Mouse (Mus musculus) left cerebral cortex, postnatal 25 days (tissue): Measurements from ENCODE around the gene Dnm3. TPM values are rescaled to one million over a fixed set of nuclear protein-coding genes. Genes with fewer than 3 reads are reported as not detected.
A peak's percentile ranks its signal among the peaks of the same experiment; 100 is the strongest.
"Not testable (repeated sequence)": the region's sequence is repeated elsewhere in the genome, so short reads cannot be mapped to it uniquely, and the experiment has no call there.

Experiments used
- DNase-seq, 2 experiments: peaks; one replicate each; pipeline ENCODE4 v3.0.0; 2022; ENCODE audit warnings: low spot score in 2 of 2, mixed read lengths in 1 of 2
- intact Hi-C: fragments of 180-260 bp; cut with DNase I; formaldehyde crosslinking; loops from one replicate; pipeline ENCODE4 v1.15.1; 2025
- total RNA-seq, 2 experiments: library from RNA; stranded (reverse); gene quantifications; 2 replicates each; pipeline ENCODE4 v1.2.3; 2021

Dnm3 gene
- total RNA-seq, 2 experiments from 2014 or later = 87.6 to 94.1 TPM

DNA sequence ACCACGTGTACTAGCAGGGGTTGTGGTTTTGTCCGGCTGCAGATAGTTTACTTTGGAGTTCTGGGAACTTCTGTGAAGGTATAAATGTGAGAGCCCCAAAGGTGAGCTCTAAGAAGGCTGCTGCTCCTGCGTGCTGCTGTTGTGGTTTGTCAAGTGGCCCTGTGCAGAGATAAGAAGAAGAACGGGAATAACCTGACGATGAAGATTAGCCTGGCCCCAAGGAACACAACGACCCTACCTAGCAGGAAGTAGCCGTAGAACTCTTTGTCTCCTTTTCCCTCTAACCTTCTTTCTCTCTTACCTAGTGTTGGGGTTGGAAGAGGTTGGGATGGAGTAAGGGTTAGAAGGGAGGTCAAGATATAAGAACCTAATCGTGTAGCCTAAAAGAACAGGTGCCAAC, 33.0 kb downstream of the Dnm3 start:
- DNase-seq = no peak
- intact Hi-C loops = no loop called here

DNA sequence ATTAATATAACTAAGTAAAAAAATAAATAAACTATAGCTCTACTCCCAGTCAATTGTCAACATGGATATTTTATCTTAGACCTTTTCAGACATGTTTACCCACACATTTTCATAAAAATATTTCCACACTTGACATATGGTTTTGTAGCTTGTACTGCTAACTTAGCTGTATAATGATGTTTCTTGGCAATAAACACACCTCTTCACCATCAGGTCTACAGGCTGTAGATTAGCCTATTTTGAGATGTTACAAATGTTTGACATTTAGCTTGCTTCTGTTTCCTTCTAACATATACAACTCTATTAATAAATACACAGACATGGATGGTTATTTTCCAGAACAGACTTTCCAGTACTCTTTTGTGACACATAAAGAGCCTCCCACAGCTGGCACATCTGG, 38.3 kb downstream of the Dnm3 start:
- intact Hi-C loops = no loop called here
- no peak for DNase-seq

DNA sequence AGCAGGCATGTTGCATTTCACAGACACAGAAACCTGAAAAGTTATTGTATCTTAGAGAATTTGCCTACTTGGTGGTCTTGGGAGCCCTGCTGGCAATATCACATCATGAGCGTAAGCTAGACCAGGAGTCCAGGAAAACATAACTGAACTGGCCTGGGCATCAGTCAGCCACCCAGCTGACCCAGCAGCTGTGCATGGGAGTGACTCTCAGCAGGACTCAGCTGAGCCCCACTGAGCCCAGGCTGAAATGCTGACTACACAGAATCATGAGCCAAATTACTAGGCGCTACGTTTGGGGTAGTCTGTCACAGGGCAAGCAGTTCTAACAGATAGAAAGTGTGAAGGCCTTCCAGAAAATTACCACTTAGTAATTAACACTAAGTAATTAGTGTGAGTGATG, 41.2 kb downstream of the Dnm3 start:
- no peak for DNase-seq

DNA sequence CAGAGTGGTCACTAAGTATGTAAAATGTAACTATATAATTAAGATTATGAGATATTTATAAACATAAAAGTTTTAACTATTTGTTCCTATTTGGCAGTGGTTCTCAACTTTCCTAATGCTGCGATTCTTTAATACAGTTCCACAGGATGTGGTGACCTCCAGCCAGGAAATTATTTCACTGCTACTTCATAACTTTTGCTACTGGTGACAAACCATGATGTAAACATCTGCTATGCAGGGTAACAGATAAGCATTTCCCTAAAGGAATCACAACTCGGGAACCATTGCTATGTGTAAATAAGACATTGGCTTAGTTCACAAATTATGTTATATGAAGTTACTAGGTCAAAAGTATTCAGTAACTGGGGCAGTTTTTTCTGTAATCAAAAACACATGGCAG, 48.9 kb downstream of the Dnm3 start:
- intact Hi-C loops = no loop called here
- no peak for DNase-seq

More for the DNA sequence above, 41.2 kb downstream of the Dnm3 start:
- intact Hi-C loops = no loop called here

DNA sequence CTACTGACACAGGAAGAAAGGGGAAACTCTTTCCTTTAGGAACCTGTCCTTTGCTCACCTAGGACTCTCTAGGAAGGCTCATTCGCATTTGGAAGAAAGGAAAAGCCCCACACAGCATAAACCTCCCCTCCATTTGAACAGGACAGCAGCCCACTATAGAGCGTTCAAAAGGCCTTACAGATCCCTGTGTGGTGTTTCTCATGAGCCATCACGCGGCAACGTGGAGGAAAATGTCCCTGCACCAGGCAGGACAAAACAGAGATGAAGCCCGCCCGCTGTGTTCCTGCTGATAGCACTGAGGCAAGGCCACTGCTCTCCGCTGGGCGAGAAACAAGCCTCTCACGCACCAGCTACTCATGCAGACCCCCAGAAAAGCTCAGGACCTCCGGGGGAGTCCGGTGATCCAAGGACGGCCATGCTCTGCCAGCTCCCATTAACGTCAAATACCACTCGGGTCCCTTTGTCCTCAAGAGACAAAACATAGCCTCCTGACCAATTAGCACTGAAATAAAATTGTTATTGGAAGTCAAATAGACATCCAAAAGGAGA, 51.8 kb downstream of the Dnm3 start:
- intact Hi-C loops = no loop called here
- DNase-seq = no peak

DNA sequence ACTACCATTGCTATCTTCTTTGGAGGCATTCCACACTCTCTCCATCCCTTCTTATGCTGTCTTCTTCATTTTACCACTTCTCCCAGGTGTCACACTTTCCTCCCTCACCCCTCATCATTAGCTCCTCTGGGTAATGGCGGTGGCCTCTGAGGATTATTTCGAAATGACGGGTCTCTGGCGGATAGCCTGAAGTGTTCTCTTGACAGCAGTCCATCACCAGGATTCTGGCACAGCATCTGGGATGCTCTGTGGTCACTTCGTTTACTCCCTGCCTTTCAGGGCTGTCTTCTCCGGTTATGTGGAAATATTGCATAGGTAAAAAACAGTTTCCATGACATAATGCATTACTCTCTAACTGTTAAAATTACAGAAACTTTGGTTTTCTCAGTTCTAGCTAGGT, 55.0 kb downstream of the Dnm3 start:
- DNase-seq = no peak
- intact Hi-C loops = no loop called here

DNA sequence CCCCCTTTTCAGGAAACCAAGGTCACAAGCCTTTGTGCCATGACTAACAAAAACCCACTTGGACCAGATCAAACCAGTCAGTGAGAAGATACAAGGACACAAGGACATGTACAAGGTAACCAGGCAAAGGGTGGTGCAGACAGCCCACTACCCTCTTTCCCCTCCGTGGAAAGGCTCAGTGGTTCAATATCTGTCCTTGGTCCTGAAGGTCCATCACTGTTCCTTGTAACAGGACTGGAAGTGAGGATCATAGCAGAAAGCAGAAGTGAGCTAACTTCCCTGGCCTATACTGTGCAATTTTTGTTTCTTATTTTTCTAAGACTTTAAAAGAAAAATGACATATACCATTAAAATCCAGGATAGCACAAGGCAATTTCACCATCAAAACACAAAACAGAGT, 64.0 kb downstream of the Dnm3 start:
- no peak for DNase-seq
- intact Hi-C loops = no loop called here

DNA sequence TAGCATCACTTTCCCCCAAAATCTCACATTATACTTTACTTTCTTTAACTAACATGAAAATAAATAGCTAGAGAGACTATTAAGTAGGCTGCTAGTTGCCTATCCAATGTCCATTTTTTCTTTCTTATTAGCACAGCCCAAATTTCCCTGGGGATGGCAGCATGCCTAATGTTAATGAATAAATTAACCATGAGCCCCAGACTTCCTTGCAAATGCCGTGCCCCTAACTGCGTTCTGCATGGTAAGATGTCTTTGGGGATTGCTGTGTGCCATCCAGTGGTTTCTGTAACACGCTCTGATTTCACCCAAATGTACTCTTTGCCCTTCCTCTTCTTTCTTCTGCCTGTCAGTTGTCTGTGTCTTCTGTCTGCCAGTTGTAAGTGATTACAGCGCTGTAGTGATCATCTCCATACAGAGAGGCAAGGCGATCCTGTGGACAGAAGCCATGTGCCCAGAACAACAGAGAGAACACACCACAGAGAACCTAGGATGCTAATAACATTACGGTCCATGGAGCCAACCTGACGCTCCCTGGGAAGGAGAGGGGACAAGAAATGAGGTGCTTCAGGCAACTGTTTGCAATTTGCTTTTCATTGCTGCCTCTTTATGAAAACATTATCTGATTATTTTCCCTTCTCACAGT, 64.9 kb downstream of the Dnm3 start:
- DNase-seq = no peak
- intact Hi-C loops = no loop called here

DNA sequence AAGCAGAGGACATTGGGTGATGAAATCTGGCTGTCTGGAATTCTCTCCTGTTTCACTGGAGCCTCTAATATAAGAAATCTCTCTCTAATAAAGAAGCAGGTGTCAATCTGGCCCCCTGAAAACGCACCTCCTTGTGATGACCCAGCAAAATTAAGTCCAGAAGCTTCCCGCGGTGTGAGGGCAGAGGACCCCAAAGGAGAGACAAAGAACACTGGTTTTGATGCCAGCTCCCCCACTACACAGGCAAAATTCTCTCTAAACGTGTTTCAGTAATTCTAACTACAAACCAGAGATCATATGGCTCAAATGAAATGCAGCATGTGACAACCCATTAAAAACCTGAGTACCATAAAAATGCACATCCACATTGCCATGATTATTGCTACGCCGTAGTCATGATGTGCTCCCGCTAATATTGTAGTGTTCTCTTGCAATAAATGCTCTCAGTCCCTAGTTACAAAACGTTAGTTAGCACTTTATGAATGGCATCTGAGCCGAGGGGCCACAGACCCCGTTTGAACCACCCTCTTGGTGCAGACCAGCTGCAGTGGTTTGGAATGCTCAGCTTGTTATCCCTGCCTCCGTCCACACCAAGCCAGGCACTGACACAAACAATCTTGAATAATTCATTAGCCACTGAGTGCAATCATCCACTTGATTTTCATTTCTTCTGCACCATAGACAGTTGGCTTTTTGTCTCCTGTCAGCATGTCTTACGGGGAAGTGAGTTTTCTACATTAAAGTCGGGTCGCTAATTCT, 67.4 kb downstream of the Dnm3 start:
- intact Hi-C loops = no loop called here
- DNase-seq = peak in 1 of 2 experiments; percentile 19

DNA sequence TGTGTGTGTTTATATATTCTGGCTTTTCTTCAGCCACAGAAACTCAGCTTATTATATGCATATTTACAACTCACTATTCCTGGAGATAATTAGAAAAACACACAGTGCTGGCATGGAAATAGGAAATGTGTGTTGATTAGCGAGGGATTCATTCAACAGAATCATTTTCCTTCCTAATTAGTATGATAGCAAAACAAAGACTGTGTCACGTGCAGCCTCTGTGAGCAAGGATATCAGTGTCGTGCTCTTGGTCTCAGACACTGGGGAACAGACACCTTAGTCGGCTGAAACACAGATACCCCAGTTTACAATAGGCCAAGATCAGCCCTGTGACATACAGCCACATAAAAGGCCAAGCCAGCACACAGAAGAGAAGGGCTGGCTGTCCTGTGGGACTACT, 83.3 kb downstream of the Dnm3 start:
- no peak for DNase-seq
- intact Hi-C loops = no loop called here

DNA sequence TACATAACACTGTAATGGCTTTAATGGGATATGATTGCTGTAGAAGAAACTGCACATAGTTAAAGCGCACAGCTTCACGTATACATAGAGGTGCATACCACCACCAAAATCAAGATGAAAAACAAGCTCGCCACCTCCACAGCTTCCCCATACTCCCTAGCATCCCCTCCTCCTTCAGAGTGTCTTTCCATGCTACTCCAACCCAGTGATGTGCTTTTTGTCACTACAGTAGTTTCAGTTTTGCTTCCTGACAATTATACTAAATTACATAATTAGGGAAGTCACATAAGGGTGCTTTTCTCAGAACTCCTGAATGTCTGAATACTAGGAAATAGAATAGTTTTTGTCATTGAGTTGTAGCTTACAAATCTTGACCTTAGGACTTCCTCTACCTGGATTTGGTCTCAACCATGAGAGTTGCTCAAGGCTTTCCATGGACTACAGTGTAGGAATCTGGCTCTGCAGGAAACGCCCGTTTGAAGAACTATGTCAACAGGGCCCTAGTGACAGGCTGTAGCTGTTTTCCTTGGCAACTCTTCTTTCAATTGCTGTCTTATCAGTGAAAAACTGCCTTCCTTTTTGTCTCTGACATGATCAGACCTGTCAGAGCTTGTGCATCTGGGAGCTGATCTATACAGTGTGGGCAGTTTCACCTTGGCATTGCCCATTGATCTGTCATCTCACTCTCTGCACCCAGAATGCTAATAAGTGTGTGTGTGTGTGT, 89.2 kb downstream of the Dnm3 start:
- DNase-seq = no peak
- intact Hi-C loops = no loop called here

DNA sequence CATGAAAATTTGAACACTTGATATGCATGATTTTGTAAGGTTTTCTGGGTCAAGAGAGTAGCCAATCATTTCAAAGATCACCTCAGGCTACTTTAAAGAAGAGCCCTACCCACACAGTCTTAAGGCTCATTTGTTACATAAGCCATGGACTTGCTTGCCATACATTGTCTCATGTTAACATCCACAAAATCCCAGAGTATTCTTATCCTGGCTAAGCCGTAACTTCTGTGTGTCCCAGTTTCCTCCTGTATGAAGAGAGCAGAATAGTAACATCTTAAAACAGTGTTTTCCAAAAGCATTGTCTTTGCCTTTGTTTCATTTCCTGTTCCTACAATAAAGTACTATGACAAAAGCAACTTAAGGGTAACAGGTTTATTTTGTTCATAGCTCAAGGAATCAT, 104.8 kb downstream of the Dnm3 start:
- intact Hi-C loops = not testable (repeated sequence)
- peak in 1 of 2 experiments; percentile 67 for DNase-seq

DNA sequence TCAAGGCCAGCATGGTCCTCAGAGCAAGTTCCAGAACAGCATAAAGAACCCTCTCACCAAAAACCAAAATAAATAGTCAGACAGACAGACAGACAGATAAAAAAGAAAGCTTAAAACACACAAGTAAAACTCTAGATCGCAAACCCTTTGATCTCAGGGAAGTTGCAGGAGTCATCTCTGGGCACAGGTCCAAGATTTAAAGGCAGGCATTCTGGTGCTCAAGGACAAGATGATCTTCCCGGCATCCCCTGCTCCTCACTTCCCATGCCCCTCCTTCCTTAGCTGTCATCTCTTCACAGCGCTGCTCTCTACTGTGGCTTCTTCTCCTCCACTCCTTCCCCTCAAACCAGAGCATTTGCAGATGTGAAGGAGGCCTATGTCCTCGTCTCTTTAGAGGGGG, 108.1 kb downstream of the Dnm3 start:
- no peak for DNase-seq
- intact Hi-C loops = no loop called here

DNA sequence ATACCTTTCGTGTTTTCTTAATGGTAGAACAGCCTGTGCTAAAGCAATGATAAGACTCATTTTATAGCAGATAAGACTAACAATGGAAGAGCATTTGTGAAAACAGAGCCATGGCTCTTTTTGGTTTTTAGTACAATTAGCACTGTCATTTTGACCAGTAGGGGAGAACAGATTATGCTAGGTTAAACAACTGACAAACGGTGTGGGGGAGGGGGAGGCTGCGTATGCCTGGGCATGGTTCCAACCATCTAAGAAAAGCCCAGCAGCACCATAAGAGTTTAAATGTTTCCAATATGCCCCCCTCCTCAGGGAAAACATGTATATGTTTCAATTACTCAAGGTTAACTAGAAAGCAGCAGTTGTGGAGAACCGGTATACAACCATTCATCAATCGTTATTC, 115.9 kb downstream of the Dnm3 start:
- intact Hi-C loops = no loop called here

DNA sequence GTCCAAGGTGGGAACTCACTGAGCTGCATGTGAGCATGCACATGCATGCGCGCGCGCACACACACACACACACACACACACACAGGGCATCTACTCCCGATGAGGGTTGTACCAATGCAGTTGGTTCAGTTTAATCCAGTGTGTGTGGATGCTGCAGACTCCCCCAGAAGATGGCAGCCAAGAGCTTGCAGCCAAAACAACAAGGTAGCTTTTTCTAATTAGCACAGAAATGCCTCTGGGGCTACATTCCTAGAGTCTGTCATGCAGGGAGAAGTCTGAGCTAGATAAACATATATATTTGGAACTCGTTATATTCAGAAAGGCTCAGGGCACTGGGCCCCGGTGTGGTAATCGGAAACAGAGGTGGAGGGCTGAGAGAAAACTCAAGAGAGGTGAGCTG, 118.6 kb downstream of the Dnm3 start:
- peak; percentile 66 to 80 for DNase-seq
- intact Hi-C loops = loop anchor here (10.0 kb wide), 2 partner anchors 116 to 306 kb away; partner anchors contain the start of gene Dnm3

More for the DNA sequence above, 115.9 kb downstream of the Dnm3 start:
- peak; percentile 33 to 38 for DNase-seq

DNA sequence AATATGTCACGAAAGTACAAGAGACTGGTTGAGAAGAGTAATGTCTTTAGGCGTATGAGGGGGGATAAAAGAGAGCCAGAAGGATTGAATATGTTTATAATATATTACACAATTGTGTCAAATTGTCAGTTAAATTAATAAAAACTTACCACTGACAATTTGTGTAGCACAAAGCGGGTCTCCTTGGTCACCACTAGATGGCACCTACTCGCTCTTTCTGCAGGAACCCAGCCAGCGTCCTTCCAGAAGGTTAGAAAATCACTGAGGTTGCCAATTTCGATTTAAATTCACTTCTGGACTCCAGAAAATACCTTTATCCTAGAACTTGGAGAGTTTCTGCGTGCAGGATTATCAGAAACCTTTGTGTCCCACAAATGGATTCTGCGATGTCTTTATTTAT, 119.8 kb downstream of the Dnm3 start:
- intact Hi-C loops = loop anchor here (1.0 to 10.0 kb wide), 3 partner anchors 117 to 307 kb away; partner anchors contain the start of gene Dnm3
- peak in 1 of 2 experiments; percentile 60 for DNase-seq

DNA sequence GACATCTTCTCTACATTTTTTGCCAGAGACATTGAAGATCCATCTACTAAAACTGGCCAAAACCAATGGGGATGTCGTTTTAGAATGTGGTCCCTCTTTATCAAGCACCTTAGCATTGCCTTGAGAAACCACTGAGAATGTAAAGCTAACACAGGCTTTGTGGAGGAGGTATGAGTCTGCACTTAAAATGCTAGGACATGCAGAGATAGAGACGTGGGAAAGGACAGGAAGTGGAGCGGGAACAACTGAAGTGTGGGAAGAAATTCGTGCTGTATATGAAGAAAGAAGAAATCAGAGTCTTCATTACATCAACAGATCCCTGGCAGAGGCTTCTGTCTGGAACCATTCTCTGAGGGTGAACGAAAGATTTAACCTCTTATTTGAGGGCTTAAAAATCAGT, 121.4 kb downstream of the Dnm3 start:
- intact Hi-C loops = loop anchor here (1.0 to 10.0 kb wide), 3 partner anchors 118 to 308 kb away; partner anchors contain the start of genes Dnm3 and Mettl13
- DNase-seq = peak in 1 of 2 experiments; percentile 76

DNA sequence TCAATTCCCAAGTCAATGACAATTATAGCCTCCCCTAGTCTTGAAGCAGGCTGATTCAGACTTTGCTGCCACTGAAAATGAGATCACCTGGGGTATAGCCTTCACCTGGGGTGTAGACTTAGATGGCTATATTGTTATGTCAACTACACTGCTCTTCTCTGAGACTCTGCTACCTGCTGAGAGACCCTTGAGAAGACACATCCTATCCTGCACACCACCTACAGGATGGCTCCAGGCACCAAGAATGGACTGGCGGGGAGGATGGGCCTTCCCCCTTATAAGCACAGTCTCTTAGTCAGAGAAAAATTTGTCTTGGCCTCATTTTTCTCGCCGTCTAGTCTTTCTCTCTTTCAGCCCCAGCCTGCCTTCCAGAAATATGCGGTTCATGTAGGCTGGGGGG, 123.1 kb downstream of the Dnm3 start:
- DNase-seq = peak in 1 of 2 experiments; percentile 33
- intact Hi-C loops = loop anchor here (10.0 kb wide), 2 partner anchors 120 to 310 kb away; partner anchors contain the start of gene Dnm3

DNA sequence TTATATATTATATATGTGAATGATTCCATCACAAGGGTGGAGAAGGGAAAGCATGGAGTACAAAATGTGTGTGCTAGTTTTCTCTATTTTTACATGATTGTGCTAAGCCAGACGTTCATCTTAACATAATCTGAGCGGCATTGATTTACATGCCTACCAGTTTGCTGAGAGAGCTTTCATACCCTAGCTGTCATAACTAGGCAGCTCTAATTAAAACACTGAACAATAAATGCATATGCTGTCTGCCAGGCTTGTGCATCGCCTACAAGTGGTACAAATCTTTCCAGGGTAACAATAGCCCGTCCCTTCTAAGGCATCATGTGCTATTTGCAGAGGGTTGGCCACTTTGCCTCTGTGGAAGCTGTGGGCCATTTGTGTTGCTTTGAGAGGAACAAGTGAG, 124.0 kb downstream of the Dnm3 start:
- DNase-seq = peak in 1 of 2 experiments; percentile 41

DNA sequence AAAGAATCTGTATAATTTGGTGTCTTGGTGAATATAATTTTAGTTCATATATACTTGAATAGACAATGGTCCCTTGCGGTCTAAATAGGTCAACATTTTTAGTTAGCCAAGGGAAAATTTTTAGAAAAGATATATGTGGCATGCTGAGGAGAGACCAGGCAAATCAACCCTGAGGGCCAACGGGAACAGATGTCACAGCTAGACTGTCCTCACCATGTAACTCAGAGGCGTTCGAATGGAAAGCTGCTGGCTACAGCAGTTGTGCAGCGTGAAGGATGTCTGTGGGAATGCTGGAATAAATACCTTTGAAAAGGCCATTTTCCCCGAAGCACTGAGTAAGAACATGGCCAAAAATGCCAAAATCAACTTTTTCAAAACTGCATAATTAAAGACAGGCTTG, 128.5 kb downstream of the Dnm3 start:
- DNase-seq = no peak
- intact Hi-C loops = no loop called here

More for the DNA sequence above, 124.0 kb downstream of the Dnm3 start:
- intact Hi-C loops = loop anchor here (10.0 kb wide), 2 partner anchors 121 to 311 kb away; partner anchors contain the start of gene Dnm3
